Mouse (Mus musculus): Measurements from ENCODE around the gene Stil. TPM values are rescaled to one million over a fixed set of nuclear protein-coding genes. Genes with fewer than 3 reads are reported as not detected.

Gene Stil
- total RNA-seq, 2 experiments from 2014 or later = not detected

DNA sequence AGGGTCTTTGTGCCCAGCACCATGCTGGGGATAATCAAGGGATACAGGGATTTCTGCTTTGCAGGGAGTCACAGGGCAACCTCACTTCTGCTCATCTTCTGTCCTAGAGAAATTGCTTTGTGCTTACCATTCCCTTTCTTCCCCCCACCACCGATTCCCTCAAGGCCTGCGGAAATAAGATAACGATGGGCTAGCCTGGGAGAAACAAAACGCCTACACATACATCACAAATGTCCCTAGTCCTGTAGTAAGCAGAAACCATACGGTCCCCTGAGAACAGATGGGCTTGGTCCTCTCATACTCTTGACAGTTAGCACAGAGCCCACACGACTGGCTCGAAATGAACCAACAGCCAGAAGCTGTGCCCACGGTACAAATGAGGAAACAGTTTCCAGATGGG is 48.2 kb downstream of the Stil start:
- DNase-seq (ENCODE audit: low spot score) = no peak

DNA sequence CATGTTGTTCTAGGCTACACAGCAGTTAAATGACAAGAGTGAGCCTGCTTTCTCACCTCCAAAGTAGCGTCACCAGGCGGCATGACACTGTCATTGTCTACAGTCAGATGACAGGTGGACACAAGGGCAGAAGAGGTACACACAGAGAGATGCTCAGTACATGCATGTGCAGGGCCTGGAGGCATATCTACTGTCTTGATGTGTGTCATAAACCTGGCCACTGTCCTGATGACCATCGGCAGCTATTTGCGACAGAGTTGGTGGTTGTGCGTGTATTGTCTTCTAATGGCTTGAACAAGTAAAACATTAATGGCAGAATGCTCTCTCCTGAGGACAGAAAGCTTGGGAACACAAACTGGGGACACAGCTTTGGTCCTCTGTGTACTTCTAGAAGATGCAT is 51.3 kb downstream of the Stil start:
- no peak for DNase-seq (ENCODE audit: low spot score)

DNA sequence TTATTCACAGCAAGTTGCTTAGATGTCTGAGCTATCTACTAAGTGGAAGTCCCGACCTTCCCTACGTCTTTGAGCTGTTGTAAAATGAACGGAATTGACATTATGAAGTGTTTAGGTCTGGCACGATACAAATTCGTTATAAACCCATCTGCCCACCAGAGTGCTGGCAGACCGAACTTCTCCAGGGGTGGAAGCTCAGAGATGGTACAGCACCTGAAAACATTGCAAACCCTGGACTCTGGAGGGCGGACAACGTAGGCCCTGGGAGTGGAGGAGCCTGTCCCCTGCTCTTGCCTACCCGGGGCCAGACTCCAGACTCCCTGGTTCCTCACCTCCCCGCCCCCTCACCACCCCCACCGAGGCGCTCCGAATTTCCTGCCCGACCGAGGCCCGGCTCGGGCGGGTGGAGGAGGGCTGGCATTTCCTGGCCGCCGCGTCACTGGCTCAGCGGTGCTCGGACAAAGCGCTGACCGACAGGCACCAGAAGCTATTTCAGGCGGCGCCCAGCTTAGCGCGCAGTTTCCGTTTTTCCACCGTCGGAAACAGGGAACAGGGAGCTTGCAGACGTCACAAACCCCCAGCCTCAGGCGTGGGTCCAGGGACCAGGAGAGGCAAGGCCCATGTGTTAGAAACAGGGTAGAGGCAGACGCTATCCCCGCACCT is 52.5 kb downstream of the Stil start:
- peak; percentile 43 for DNase-seq (ENCODE audit: low spot score)

DNA sequence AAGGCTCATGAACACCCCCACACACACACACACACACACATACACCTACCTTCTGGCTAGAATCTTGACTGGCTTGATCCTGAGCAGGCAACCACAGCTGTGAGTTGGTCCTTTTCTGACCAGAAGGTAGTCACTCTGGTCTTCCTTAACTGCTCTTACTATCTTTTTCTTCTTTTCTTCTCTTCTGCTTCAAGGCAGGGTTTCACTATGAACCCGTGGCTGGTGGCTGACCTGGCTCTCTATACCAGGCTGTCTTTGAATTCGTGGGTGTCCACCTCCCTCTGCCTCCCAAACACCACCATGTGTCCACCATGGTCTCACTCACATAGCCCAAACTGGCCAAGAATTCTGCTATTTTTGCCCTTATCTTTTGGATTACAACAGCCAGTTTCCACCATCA is 55.1 kb downstream of the Stil start:
- DNase-seq (ENCODE audit: low spot score) = no peak

DNA sequence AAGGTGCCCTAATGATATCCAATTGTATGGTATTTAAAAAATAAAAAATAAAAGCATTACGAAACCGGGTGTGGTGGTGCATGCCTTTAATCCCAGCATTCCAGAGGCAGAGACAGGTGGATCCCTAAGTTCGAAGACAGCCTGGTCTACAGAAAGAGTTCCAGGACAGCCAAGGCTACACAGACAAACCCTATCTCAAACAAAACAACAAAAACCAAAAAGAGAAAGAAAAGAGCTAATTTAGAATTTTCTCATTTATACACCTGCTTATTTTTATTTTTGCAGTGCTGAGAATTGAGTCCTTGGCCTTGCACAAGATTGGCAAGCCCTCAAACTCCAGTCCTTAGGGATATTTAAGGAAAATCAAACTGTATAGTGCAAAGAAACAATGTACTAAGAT is 55.7 kb downstream of the Stil start:
- DNase-seq (ENCODE audit: low spot score) = no peak

DNA sequence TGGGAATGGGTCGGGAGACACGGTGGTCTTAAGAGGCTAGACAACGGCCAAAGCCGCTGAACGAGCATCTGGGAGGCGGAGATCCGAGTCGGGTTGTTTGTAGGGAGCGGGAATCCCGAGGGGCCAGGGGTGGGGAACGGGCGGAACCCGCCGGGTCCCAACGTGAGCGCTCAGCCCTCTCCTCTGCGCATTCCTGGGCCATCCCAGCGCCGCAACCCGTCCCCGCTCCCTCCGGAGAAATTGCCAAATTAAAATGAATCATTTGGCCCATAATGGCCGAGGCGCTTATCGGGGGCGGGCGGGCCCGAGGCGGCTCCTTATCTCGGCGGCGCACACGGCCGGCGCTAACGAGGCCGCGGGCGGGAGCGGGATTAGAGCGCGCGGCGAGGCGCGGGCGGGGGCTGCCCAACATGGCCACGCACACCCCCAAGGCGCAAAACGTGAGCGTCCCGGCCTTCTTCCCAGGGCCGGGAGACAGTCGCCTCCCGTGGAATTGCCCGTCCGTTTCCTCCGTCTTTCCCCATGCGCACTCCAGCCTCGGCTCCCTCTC is 56.5 kb downstream of the Stil start, which contains the start of gene Tal1:
TSS of gene Tal1 (plus strand) at position 56 of the 550 bp plus-strand sequence.
- no peak for DNase-seq (ENCODE audit: low spot score)

DNA sequence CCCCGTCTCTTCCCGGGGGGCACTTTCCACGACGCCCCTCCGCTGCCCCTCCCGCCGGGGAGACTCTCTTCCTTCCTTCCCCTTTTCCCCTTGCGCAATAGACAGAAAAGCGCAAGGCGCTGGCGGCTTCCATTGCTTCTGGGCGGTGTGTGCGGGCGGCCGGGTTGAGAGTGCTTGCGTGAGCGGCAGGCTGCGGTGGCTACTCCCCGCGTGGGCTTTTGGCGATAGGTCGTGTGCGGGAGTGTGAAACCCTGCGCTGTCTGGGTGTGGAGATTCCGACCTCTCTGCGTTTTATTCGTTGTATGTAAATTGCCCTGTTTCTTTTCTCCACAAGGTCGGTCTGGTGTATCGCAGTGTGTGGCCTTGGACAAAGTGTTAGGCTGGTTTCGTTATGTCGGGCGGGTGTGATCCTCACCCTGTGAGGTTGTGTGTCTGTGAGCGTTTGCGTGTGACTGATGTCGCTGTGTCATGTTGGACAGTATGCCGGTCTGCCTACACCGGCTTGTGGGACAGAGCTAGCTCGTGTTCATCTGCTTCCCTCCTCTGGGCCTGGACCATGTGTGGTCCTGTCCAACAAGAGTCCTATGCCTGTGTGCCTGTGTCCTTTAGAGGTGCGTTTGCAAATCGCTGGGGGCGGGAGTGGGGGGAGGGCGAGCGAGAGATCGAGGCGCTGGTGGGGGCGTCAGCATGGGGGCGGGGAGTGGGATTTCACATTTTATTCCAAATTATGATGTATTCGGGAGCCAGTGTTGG is 57.1 kb downstream of the Stil start:
- peak; percentile 52 for DNase-seq (ENCODE audit: low spot score)

DNA sequence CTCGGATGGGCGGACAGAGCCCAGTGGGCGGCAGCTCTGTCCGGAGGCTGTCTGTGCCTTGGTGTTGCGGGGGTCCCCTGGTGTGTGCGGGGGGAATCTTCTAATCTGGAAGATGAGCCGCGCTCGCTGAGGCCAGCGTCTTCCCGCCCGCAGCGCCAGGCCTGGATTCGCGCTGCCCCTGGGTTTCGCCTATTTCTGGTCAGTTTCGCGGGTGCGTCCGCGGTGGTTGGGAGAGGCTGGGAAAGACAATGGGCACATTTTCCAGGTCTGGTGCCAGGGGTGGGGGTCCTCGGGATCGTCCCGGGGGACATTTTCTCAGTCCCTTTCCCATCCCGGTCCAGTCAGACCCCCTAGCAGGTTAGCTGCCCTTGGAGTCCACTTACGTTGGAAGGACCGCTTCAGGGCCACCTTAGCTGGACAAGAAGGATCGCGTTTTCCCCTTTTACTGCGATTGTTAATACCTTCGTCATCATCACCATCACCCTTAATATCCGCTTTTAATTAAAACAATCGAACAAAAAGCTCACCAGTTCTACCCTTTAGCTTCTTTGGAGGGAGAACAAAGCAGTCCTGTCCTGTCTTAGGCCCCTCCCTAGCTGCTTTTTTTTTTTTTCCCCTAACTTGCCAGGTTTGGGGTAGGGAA is 57.8 kb downstream of the Stil start:
- DNase-seq (ENCODE audit: low spot score) = no peak

DNA sequence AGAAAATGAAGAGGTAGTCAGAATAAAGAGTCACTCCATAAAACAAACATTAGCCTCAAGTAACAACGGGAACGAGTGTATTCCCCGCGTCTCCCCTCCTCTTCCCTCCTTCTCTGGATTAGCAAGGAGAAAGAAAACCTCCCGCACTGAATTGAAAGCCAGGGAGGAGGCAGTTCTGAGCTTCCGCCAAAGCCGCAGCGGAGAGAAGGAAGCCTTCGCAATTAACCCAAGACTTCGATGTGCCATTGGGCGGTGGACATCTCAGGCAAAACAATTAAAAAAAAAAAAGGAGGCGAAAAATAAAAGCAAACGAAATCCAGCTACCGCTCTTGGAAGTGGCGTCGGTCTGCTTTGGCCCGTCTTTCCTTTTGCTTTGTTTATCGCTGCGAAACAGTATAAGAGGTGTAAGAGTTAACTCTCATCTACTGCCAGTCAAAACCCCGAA is 58.4 kb downstream of the Stil start:
- DNase-seq (ENCODE audit: low spot score) = no peak

DNA sequence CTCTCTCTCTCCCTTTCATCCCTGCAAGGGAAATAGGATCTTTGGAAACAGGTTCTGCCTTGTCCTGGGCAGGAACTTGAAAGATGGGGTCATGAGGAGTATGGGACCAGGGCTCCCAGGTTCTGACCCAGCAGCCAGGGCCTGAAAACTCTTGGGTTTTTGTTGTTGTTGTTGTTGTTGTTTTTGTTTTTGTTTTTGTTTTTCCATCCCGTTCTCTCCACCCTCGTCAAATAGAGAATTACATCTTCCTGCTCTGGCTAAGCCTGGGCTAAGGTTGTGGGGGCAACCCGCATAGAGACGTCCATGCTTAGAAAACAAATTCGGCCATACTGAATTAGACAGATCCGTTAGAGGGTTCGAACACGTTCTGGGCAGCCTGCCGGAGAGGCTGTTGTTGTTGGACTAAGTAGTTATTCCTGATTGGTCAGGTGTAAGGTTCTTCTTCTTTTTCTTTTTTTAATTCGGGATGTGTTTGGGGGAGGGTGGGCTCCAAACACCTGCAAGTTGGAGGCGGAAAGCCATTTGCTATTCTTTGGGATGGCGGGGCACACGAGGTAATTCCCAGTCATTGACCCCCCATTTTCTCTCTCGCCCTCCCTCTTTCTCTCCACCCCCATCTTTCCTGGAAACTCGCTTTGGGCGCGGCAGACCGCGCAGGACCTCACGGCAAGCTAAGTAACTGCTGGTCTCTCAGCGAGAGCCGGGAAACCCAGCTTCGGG is 59.1 kb downstream of the Stil start:
- DNase-seq (ENCODE audit: low spot score) = no peak

DNA sequence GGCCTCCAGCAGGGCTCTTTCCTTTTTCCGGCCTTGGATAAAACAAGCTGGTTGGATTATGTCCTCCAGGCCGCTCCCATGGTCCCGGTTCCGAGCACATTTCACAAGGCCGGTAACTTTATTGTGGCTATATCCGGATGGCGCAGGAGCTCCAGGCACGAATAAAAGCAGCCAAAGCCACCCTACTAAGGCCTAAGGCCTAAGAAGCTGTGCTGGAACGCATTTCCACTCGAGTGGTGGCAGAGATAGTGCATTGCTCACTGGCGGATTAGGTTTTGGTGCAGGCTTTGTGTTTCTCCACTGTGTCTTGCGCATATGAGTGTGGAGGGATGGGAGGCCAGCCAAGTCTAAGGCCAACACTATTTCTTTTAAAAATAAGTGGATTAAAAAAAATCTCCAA is 59.9 kb downstream of the Stil start:
- DNase-seq (ENCODE audit: low spot score) = no peak

DNA sequence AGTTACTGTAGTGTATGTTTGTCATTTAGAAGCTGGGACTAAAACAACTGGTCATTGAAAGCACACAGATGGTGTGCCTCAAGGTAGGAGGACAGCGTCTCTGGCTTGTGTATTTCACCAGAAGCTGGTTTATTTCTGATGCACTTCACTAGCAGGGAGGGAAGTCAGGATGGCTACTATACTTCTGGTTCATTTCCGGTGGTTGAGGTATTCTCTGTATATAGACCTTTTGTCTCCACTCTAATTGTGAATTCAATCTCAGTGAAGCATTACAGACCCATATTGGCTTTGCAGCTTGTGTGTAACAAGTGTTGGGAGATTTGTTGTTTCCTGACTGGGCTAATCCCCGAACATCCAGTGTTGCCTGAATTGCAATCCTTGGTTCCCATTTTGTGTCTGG is 60.8 kb downstream of the Stil start:
- DNase-seq (ENCODE audit: low spot score) = no peak

DNA sequence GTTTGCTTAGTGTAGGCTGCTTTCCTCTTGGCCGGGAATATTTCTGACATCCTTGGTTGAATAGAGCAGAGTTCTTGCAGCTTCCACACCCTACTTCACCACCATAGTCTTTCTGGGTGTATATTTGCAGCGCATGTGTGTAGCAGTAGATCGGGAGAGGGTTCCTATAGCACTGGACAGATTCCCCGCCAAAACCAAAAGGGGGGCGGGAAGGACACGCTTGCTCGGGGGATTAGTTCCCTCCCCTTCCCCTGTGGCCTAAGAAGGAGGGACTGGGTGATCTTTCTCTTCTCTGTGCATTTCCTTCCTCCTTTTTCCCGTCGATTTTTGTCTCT is 62.5 kb downstream of the Stil start:
- DNase-seq (ENCODE audit: low spot score) = no peak

DNA sequence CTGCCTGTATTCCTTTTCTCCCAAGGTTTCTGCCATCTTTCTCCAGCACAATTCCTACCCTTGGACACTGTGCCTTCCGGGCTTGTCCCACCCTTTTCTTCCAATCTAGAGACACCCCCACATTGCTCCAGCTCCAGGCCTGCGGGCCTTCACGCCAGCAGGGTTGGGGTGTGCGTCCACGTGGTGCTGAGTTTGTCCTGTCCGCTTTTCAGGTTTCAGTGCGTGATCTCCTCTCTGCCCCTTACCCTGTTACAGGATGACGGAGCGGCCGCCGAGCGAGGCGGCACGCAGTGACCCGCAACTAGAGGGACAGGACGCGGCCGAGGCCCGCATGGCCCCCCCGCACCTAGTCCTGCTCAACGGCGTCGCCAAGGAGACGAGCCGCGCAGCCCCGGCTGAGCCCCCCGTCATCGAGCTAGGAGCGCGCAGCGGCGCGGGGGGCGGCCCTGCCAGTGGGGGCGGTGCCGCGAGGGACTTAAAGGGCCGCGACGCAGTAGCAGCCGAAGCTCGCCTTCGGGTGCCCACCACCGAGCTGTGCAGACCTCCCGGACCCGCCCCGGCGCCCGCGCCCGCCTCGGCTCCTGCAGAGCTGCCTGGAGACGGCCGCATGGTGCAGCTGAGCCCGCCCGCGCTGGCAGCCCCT is 63.0 kb downstream of the Stil start:
- no peak for DNase-seq (ENCODE audit: low spot score)

DNA sequence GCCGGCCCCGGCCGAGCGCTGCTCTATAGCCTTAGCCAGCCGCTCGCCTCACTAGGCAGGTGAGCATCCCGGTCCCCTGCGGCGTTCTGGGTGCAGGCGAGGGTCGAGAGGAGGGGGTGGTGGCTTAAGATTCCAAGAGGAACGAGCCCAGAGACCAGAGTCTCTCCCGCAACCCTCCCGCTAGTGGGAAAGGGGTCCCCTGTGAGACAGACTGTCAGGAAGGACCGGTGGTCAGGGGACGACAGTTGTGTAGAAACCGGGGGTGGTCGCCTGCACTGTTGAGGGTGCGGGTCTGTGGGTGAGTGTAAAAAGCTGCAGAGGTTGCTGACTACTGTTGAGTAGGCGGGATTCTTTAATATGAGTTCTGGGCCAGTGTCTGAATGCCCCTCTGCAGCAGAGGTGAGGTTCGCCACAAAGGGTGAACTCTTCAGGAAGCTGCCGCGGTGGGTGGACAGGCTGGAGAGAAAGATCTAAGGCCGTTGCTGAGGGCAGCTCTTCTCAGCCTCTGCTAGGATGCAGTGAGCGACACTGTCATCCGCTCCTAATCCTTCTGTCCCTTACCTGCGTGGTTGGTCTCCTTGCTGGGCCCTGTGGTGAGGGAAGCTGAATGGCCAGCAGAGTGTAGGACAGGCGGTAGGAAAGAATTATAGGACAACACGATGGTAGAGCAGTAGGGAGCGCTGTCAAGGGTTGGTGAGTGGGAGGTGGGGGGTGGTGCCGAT is 63.7 kb downstream of the Stil start:
- no peak for DNase-seq (ENCODE audit: low spot score)

DNA sequence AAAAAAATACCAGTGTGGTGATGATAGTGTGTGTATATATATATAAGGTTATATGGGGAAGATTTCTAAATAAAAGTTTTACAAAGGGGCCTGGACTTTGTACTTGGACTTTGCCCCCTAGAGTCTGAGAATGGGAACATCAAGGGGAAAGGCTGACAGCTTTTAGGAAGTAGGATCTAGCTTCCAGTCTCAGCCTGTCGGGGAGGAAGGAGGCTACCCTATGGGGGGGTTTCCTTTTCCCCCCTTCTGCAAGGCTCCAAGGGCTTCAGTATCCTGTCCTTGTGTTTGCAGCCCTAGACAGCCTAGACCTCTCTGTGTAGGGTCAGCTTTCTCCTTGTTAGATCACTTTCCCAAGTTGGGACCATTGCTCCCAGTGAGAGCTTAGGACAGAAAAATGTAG is 71.7 kb downstream of the Stil start:
- DNase-seq (ENCODE audit: low spot score) = no peak

DNA sequence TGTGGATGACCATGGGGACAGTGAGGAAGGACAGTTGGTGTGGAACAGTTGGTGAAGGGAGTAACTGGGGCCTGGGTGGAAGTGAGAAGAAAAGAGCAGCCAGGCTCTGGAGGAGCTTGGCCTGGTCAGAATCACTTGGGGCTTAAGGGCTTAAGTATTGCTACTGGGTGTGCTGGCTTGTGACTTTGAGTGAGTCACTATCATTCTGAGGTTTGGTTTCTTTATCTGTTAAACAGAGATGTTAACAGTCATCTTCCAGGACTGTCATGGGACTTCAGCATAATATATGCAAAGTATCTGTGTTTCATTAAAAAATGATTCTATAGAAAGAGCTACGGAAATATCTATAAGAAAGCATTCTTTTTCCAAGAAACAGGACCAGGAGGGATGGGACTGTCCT is 74.8 kb downstream of the Stil start:
- DNase-seq (ENCODE audit: low spot score) = no peak

DNA sequence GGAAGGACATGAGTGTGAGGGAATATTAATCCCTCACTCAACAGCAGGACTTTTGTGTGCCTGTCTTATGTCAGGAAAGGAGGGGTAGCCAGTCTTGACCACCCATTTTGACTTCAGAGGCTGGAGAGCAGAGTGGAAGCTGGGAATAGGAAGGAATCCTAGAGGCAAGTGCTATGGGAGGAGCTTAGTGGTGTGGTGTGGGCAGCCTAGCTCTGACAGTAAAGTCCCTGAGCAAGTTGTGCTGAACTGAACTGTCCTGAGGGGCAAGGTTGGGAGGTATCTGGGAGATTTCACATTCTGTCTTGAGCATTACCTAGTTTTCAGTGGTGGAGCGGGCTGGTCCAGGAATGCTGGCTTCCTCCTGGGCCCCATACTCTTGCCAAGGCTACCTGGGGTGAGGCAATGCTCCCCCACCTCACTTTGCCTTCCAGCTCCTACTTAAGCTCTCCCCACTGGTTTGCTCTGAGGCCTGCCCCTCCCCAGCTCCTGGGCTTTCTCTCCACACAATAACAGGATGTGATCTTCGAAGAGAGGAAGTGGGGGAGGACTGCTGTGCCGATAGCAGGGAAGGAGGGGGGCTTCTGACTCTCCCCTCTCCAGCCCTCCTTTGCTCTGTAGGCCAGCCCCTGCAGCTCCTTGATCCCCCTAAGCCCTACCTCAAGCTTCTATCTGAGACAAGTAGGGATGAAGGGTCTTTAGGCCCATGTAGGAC is 75.4 kb downstream of the Stil start:
- DNase-seq (ENCODE audit: low spot score) = no peak

DNA sequence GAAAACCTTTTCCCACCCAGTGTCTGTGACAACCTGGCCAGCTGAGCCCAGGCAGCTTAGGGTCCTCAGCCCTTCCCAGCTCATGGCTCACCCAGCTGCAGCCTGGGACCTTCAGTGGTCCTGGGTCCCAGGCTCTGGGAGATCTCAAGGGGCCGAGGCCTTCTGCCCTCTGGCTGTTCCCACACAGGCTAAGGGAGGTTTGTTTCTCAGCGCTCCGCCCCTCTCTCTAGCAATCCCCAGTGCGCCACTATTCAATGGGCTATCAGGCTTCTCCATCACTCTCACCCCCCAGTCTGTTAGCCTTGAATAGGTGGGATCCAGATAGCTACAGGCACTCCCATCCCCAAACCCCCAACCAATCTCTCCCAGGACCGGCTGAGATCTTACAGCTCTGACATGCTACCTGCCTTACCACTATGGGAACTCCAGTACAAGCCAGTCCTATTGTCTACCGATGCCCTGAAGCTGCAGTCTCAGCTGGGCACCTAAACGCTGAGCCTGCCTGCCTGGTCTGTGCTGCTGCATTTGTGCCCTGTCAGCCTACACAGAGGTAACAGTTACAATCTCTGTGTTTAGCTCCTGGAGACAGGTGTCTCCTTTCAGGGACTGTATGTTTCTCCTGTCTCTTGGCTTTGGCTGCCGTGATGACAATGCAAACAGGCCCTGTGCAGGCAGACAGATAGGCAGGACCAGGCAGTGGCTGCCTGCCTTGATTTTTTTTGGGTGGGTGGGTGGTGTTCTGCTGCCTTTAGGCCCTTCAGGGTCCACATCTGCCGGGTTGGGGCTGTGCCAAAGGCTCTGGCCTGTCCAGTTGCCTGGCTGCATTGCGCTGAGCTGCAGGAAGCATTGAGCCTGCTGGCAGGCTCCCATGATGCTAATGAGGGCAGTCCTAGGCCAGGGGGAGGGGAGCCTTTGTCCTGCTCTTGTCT is 79.2 kb downstream of the Stil start:
- DNase-seq (ENCODE audit: low spot score) = no peak

Data from gastrocnemius, adult 18-20 months (tissue).